Mouse (Mus musculus) thymus, postnatal 10 days (tissue): ENCODE results near the gene Sox5.

Experiments used
- DNase-seq, 2 experiments: peaks; one replicate each; pipeline ENCODE4 v3.0.0; 2021; ENCODE audit warnings: low spot score in 2 of 2

Sox5 gene

DNA sequence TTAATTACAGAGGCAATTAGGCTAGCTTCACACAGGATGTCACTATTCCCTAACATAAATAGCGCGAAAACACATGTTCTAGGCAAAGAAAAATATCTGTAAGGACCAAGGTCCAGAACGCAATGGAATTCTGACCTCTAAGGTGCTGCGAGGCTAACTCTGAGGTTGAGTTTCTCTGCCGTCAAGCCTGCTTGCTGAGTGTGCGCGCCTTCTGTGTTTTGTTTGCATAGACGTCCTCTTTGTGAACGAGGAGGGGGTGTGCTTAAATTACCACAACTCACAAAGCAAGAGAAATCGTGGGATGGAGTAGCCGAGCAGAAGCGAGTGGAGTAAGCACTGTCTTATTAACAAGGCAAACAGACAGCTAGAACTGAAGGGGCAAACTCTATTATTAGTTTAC is 202.5 kb downstream of the Sox5 start:
- DNase-seq, result no peak

DNA sequence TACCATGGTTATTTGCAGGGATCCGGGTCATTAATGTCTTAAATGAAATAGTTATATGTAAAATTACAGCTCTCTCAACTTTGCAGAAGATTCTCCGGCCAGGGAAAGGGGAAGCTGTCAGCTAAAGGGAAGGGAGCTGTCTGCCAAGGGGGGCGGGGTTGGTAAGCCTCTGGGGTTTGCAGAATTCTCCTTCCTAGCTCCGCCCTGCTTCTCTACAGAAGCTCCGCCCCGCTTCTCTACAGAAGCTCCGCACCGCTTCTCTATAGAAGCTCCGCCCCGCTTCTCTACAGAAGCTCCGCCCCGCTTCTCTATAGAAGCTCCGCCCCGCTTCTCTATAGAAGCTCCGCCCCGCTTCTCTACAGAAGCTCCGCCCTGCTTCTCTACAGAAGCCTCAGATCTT is 210.9 kb downstream of the Sox5 start:
- no peak for DNase-seq

GRCm38 (mm10) chr6:144565827-144566226 is 215.9 kb downstream of the Sox5 start:
- no peak for DNase-seq

- DNase-seq, result no peak
Measured at GRCm38 (mm10) chr6:144561718-144562117, 220.1 kb downstream of the Sox5 start.

- DNase-seq, result no peak
Measured at GRCm38 (mm10) chr6:144560211-144560610, 221.6 kb downstream of the Sox5 start.

DNA sequence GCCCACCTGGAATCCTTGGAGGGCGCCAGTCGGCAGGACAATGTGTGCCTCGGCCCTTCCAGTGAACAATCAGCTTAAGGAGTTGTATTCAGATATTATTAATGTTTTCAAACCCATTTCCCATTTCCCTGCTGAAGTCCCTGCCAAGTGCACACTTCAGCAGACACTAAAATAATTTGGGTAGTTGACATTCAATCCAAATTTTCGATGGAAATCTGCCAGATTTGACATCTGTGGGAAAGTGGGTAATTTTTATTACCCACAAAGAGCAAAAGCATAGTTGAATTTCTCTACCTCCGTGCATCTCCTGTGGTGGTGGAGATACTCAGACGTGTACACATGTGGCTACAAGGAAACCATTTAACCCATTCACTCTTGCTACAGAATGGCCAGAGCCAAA is 228.3 kb downstream of the Sox5 start:
- DNase-seq, result no peak

DNA sequence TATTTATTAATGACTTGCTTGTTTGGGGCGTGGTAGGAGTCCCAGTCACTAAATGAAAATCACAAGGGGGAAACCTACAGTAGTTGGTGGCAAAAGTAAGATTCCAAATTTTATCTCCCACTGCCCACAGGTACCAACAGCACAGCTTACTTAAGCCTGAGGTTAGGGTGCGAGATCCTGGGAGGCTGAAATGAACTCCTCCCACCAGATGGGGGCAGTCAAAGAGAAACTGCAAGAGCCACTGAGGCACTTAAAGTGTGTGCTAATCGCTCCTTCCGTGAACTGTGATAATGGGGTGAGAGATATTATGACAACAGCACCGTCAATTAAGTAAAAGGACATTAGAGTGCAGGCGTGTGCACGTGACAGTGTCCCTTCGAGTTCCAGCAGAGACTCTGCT is 232.8 kb downstream of the Sox5 start:
- DNase-seq, result no peak

DNA sequence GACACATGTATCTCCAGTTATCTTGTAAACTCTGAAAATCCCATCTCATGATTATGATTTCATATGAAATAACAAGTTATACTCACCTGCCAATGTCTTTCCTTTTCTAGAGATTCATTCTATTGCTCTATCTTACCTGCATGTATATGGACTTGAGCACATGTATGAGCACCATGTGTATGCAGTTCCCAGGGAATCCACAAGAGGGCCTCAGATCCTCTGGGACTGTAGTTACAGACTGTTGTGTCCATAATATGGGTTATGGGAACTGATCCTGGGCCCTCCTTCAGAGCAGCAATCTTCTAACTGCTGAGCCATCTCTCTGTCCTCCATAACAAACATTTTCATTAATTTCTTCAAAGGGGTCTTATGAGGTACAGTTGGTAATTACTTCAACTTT is 234.6 kb downstream of the Sox5 start:
- DNase-seq, result no peak

DNA sequence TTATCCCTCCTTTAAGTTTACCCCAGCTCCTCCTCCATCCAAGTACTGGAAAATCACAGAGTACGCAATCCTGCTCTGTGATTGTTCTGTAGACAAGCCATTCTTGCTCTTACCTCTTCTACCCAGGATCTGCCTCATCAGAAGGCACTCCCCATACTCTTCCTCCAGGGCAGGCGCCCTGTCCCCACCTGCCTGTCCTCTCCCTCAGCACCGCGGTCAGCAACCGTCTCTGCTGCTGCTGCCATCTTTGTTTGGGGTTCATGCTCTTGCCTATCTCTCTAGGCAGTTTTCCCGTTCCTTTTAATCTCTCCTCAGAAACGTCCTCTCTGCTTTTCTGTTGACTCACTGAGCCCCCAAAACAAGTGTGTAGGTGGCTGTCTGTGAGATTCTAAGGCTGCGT is 236.2 kb downstream of the Sox5 start:
- DNase-seq, result no peak

DNA sequence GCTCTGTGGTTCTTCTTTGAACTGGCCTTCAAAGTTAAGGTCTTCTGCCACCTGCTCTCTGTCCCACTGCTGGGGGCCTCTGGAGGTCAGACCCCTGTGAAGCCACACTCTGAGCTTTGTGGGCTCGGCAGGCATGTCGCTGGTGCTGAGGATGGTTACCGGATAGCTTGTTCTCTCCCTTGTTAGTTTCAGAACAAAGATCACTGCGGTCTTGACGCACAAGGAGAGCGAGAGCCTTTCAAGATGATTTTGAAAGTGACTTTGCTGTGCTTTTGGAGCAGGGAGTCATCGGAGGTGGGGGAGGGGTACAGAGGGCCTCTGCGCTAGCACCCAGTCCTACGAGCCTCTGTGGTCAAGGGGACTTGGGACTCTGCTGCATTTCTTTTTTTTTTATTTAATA is 240.5 kb downstream of the Sox5 start:
- DNase-seq, result no peak

DNA sequence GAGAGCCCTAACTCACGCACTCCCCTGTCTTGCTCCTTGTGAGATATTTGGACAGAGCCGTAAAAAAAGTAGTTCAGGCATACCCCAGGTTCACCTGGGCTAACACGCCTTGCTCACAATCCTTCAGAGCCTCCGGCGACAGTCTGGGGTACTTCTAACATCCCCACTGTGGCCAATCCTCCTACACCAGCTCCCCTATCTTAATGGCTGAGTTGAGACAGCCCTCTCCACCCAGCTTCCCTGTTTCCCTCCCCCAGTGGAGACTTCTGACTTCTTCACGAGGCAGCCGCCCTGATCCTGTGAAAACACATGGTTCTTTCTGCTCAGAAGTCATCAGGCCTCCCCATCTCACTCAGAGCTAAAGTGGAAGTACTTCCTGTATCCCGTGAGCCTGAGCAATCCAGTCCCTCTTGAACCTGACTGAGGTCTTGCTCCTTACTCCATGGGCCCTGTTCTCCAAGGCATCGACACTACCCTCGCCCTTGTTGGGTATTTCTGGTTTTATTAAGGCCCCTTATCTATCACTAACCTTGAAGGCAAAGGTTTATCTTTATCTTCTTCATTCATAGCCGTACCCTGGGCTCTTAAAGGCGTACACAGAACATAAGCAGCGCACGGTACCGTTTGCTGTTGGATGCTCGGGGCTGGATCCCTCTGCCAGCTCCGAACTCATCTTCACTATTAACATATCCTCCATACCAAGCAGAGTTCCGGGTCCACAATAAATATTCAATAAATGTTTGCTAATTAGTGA is 242.2 kb downstream of the Sox5 start:
- no peak for DNase-seq

DNA sequence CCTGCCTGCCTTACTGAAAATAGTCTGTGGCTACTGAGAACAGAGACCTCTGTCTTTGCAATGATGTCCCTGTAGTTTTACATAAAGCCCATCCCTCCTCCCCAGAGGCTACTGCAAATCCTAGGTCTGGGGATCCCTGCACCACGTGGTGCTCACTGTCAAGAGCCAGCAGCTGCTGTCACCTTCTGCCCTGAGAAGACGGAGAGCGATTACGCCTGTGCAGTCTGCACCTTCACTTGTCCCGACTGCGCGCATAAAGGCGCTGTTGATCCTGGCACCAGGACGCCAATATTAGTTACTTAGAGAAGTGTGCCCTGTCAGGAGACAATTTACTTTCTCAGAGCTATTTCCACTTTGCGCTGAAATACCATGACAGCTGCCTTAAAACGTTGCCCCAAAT is 258.3 kb downstream of the Sox5 start:
- no peak for DNase-seq

- no peak for DNase-seq
Measured at GRCm38 (mm10) chr6:144518811-144519210, 263.0 kb downstream of the Sox5 start.

- DNase-seq, result no peak
Measured at GRCm38 (mm10) chr6:144515905-144516304, 265.9 kb downstream of the Sox5 start.

DNA sequence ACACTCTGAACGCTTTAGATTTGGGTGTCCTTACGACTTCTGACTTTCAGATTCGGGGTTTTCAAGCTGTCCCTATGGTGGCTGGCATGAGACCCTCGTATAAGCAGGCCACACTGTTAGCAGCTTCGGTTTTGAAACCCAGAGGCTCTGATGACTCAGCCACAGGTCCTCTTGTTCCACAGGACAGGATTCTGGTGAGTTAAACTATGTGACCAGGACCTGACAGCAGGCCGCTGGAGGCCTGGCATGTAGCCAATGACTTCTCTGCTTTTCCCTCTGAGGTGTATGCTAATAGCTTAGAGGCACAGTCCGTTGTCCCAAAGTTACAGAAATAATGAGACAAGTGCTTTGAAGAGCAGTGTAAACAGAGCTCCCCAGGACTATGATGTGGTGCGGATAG is 268.0 kb downstream of the Sox5 start:
- DNase-seq, result no peak

DNA sequence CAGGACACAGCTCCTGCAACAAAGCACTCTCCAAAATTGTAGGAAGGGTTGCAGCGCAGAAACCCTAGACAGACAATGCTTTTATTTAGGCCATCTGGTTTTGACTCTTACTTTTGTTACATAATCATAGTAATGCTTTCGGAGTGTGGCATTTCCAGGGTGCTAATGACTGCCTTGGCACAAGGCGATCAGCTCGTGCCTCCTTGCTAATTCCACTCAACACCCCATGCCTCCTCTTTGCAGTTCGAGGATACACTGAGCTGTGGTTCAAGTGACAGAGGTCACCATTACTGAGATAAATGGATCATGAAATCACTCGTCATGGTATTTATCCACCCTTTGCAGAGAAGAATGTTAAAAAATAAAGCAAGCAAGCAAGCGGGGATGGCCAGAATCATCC is 269.9 kb downstream of the Sox5 start:
- DNase-seq, result no peak

GRCm38 (mm10) chr6:144510147-144510546 is 271.6 kb downstream of the Sox5 start:
- DNase-seq, result no peak

- DNase-seq, result no peak
Measured at GRCm38 (mm10) chr6:144504197-144504551, 277.6 kb downstream of the Sox5 start.

GRCm38 (mm10) chr6:144503399-144504196 is 278.2 kb downstream of the Sox5 start:
- DNase-seq, result no peak

- no peak for DNase-seq
Measured at GRCm38 (mm10) chr6:144501439-144501838, 280.3 kb downstream of the Sox5 start.

DNA sequence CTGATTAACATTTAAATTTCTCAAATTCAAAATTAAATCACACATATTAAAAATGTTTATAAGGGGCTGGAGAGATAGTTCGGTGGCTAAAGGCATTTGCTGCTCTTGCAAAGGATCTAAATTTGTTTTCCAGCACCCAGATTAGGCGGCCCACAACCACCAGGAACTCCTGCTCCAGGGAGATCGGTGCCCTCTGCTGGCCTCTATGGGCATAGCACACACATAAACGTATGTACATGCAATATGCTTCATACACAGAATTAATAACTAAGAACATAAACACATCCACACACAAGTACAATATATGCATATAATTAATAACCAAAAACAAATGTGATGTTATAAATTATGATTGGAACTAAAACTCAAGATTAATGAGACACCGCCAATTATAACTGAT is 283.6 kb downstream of the Sox5 start:
- peak in 1 of 2 experiments; percentile 19 for DNase-seq

DNA sequence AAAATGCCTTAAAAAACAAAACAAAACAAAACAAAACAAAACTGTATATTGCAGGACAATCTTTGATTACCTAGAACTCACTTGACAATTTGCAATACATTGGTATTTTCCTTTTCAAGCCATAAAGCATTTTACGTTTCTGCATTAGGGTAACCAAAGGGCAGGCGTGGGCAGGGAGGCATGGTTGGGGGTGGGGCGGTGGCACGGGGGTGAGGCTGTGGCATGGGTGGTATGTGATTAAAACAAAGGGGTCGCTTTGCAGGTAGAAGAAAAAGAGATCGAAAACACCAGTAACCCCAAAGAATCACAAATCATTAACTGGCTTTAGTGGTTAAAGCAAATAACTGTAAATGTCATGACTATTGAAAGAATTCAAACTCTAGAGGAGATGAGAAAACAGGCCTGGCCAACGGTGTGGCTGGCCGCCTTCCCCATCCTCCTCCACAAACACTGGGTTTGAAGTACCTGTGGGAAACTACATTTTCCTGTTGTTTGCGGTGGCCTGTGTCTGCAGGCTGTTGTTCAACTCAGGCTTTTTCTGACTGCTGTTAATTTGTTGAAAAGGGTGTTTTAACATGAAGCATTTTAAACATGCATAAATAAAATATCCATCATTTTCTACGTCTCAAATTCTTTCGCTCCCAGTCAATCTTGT is 289.9 kb downstream of the Sox5 start:
- no peak for DNase-seq

DNA sequence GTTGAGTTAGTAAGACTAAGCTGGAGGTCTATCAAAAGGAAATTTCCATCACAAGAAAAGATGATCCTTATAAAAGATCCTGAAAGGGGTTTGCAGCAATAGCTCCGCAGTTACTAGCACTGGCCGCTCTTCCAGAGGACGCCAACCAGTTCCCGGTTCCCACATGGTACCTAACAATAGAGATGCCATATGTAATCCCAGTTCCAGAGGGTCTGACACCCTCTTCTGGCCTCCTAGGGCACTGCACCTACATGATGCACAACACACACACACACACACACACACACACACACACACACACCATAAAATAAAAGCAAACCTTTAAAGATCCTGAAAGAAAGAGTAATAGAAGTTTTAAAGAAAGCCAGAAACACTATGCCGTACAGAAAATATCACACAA is 290.9 kb downstream of the Sox5 start:
- DNase-seq, result no peak
